Mouse (Mus musculus) spleen, adult 12 weeks (tissue): ENCODE data around the gene Dnajb12.

Source experiments
- DNase-seq: peaks from one replicate; pipeline ENCODE4 v3.0.0; 2022; ENCODE audit warnings: low spot score

Dnajb12 gene

DNA sequence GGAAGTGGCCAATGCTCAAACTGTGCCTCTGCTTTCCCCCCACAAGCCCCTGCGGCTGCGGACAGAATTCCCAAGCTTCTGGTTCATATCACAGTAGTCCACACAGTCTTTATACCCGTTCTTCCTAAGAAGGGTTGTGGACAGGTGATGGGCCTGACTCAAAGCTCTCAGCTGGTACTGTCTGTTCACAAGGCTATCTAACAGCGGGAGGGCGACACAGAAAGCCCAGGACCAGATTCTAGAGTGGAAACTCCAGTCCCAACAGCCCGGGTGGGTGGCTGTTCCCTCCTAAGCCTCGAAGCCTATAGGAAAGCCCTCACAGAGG, 41.1 kb downstream of the Dnajb12 start:
- no peak for DNase-seq

DNA sequence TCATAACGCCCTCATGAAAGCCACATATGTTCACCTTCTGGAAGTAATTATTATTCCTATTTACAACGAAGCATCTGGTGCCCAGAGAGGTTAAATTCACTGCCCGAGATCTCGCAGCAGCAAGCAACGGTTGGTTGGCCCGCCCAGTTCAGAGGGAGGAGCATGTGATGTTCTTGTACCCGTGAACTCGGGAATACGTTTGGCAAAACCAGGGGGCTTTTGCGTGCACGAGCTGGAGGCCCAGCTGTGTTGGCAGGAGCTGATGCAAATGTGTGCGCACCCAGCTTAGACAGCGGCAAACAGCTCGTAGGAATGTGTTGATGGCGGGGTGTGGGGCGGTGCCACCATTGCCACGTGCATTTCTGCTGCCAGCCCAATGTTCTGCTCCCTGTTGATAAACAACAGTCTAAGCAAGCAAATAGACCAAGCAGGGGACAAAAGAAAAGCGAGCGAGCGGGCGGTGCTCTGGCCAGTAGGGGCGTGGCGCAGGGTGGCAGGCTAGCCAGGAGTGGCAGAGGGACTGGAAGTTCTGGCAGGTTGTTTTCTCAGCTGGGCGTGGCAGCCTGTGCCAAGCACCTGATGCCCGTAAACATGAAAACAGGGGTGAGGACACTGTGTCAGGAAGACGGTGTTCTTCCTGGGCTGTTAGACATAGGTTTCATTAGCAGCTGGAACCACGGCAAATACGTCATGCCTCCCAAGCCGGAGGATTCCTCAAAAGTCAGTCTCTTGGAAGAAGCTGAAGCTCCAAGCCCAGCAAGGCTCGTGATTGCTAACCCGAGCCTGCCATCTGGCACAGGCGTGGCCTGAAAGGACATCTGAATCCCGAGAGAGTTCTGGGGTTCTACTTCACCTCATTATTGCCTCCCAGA, 41.7 kb downstream of the Dnajb12 start:
- peak; percentile 71 for DNase-seq

DNA sequence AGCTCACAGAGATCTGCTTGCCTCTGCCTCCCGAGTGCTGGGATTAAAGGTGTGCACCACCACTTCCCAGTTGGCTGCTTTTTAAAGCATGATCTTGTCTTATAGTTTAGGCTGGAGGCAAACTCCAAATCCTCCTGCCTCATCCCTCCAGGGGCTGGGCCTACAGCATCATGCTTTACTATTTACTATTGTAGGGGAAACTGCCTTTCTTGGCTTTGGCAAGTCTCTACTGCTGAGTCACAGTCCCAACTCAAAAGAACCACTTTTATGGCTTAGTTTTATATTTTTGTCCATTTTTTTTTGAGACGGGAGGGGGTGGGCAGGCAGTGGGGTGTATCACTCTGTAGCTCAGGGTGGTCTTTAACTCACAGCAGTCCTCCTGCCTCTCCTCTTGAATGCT, 44.1 kb downstream of the Dnajb12 start:
- DNase-seq = no peak

DNA sequence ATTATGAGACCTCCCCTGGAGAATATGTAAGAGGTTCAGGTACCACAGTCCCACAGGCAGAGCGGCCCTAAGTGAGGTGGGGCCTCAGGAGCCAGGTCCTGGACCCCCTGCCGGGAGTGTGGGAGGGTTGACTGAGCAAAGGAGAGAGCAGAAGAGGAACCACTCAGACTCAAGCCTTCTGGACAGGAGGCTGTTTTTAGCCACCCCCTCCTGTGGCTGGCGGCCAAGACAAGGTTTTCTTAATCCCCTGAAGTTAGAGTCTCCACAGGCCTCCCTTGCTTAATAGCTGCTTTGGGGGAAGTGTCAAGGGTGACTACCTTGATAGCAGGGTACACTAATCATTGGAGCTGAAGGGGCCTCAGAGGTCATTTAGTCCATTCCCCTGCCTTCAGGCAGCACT, 44.9 kb downstream of the Dnajb12 start:
- no peak for DNase-seq

DNA sequence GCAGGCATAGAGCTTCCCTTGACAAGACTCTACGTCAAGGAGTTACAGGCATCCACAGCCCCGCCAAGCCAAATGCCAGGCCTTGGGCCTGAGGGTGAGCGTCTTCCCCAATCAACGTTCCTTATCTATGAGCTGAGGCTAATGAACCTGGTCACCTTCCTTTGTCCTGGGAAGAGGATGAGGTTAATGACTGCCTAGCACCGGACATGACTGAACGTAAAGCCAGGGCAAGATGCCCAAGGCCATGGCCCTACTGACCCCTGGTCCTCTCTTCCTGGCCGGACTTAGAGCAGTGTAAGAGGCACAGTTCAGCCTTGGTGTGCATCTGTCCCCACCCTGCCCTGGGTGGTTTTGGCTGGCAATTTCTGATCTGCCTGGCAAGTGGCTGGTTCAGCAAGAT, 49.8 kb downstream of the Dnajb12 start:
- DNase-seq = no peak

DNA sequence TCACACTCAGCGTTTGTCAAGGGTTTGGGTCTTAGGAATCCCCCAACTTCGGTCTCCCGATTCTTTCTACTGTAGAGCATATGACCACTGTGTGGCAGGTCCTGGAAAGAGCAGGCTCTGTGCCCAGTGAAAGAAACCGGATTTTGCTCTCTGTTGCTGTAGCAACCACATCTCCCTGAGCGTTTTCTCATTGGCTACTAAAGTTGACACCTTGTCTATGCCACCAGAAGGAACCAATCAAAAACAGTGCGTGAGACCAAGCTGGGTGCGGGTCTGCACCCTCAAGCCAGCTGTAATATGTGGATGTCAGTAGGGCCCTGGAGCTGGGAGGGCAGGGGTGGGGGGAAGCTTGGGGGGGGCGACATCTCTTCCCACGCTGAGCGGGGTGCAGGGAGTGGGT, 51.6 kb downstream of the Dnajb12 start:
- DNase-seq = no peak

DNA sequence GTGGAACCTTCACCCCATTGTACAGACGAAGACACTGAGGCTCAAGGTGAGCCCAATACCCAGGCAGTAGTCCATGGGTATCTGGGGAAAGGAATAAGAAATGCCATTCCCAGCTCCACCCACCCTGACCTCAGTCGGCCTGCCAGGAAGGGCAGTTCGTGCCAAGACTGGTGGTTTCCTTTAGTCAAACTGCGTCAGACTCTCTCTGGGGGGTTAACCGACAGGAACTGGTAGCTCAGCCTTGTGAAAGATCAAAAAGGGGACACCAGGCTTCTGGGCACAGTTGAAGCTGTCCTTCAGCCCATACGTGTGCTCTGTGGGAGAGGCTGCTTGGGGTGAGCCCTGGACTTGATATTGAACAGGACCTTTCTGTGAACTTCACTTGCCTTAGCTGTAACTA, 53.2 kb downstream of the Dnajb12 start:
- no peak for DNase-seq

DNA sequence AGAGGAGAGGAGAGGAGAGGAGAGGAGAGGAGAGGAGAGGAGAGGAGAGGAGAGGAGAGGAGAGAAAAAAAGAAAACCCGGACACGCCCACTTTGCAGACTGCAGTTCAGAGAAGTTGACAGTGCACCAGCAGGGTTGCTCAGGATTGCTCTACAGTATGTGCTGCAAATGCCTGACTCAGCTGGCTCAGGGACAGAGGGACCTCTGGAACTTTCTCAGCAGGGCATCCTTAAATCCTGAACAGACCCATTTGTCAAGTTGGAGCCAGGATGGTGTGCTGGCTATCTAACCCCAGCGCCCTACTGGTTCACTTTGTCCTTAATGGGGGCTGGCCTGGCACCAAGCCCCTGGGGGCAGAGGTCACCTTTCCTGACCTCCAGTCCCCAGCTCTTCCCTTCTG, 54.7 kb downstream of the Dnajb12 start:
- DNase-seq = no peak

DNA sequence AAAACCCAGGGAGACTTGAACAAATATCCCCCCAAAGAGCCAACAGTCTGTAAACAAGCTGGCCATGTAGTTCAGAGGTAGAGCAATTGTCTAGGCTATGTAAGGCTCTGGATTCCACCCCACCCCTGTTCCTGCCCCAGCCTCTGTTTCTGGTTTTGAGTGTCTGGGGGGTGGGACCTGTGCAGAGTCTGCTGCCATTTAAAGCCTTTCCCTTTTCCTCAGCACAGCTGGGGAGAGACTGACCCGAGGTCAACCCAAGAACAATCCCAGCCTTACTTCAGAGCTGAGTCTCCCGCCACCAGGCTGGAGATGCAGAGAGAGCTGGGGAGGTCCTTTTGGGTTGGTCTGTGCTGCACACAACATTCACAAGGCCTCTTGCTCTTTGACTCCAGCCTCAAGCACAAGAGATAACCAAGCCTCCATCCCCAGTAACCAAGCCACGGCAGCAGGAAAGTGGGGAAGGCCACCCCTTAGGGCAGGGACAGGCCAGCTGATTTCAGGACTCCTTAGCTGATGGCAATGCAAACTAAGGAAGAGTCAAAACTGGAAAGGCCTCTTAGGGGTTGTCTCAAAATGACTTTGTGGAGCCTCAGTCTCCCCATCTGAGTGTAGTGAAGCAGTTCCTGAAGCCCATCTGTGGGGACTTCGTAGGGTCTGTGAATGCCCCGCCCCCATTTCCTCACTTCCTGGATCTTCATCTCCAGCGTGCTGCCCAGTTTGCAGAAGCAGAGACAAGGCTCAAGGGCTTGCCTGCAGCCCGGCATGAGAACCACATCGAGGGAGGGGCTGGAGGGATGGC, 56.9 kb downstream of the Dnajb12 start:
- no peak for DNase-seq

DNA sequence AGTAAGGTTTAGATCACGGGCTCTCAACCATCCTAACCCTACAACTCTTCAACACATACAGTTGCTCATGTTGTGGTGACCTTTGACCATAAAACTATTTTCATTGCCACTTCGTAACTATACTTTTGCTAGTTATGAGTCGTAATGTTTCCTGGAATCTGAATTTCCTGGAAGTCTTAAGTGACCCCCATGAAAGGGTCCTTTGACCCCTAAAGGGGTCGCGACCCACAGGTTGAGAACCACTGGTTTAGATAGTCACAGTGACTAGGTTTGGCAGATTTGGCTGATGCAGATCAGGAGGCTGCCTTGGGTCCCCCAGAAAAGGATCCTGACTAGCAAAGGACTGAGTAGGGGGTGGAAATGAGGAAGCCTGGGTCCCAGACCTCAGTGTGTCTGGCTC, 59.3 kb downstream of the Dnajb12 start:
- DNase-seq = no peak

DNA sequence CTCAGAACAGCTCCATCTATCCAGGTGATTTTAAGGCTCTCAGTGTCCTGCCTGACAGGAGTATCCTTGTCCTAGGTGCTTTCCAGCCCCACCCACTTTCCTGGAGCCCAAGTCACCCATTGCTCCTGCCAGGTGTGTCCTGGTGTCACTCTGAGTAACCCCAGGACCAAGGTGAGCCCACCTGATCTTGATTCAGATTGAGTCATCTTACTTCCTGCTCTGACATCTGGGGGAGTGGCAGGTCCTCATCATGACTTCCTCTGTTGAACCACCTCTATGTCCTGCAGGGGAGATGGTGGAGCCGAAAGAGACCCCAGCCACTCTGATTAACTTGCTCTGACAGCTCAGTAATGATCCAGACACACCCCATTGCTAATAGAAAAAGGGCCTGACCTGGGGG, 59.7 kb downstream of the Dnajb12 start:
- no peak for DNase-seq

DNA sequence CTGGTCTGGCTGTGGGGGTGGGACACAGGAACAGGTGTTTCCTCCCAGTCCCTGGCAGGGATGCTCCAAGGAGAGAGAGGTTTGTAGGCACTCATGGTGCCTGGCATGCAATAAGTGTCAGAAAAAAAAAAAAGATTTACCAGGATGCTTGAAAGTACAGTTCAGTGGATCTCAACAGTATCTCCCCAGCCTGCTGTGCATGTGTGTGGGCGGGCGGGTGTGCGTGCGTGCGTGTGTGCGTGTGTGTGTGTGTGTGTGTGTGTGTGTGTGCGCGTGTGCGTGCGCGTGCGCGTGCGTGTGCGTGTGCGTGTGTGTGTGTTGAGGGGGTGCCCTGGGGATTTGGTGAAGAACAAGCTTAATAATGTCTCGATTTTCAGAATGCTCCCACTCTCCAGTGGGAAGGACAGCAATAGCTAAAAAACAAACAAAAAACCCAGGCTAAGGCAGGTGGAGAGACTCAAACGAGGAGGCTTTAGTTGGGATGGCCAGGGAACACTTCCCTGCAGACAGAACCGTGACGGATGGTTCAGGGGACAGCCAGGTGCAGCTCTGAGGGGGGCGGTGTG, 63.0 kb downstream of the Dnajb12 start:
- no peak for DNase-seq

DNA sequence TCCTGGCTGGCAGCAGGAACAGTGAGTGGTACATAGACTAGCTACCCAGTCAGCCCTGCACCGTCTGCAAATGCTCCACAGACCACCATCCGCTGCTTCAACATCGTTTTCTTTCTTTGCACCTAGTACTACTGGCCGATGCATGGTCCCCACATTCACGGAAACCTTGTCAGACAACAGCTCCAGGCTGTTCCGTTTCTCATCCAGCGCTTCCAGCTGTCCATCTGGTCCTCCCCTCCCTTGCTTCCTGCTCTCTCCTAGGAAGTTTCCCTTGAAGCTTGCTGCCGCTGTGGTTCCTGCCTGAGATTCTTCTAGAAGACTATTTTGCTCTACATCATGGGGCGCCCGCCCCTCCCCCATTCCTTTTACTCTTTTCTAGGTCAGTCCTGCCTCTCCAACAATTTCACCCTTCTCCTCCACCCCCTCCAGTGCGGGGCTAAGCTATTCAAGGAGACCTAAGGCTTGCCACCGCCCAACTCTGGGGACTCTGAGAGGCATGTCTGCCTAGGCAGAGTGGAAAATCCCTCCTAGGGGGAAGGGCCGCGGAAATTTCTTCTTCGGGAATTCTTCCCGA, 63.6 kb downstream of the Dnajb12 start:
- peak; percentile 25 for DNase-seq

DNA sequence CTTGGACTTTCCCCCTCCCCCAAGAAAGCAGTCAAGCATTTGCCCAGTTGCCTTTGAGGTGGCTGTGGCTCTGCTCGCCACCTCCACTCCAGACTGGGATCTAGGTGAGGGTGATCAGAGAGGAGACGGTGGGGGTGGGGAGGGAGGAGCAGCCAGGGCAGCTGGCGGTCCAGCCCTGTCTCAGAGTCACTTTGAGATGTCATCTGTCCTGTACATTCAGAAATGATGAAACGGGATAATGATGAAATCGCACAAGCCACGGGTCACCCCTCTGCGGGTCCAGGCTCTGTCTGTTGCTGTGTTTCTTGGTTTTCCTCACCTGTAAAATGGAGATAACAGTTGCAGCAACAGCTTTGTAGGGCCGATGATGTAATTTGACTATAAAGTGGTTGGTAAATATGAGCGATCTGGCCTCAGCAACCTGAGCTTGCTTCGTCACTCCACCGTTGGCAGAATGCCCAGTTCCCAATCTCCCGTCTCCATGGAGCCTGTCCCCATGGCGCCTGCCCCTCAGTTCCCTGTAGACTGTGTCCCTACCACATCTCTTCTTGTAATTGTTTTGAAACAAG, 64.1 kb downstream of the Dnajb12 start:
- DNase-seq = peak; percentile 82

DNA sequence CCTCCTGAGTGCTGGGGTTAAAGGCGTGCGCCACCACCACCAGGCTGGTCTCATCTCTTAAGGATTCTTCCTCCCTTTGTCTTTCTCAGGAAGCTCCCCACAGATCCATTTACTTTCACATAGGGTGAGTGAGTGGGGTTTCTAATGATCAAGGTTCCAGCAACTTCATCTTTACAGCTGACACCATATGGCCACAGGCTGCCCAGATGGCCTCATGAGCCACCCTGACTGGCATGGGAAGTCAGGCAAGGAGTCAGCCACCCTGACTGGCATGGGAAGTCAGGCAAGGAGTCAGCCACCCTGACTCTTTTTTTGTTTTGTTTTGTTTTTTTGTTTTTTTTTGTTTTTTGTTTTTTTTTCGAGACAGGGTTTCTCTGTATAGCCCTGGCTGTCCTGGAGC, 66.1 kb downstream of the Dnajb12 start:
- no peak for DNase-seq

DNA sequence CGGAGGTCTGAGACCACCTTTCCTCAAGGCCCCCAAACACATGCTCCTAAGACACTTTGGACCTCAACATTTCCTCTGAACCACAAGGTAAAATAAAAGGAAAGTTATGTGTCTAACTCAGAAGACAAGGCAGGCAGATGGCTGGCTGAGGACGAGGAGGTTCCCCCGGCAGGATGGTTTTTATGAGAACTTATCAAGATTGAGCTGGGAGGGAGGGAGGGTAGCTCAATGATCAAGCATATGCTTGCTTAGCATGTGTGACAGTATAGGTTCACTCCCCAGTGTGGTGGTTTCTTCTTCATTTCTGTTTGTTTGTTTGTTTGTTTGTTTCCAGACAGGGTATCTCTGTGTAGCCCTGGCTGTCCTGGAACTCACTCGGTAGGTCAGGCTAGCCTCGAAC, 67.0 kb downstream of the Dnajb12 start:
- DNase-seq = no peak

DNA sequence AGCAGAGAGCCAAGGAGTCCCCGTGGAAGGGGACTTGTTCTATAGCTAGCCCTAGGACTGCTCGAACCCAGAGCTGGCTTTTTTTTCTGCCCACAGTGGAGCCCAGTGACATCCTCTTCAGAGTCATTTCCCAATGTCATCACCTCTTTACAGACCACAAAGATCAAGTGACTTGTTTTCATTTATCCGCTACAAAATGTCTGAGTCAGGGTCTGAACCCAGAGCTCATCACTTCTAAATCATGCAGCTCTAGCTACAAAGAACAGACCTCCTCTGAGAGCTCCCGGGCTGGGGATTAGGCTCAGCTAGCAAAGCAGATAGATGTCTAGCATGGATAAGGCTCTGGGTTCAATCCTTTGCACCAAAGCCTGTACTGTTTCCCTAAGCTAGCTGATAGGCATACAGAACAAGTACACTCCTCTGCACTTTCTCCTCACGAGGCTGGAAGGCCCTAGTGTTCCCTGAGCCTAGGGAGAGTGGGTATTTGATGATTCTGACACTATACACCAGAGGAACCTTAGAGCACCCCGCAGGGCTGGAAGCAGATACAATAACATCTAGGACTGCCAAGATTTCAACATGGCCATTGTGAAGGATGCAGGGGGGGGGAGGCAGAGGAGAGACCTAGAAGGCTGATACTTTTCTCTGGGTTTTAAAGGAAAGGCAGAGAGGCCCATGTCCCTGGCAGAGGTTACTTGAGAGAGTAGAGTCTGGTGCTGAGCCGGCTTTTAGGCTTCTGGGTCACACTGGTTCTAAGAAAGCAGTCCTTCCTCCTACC, 68.1 kb downstream of the Dnajb12 start:
- no peak for DNase-seq

DNA sequence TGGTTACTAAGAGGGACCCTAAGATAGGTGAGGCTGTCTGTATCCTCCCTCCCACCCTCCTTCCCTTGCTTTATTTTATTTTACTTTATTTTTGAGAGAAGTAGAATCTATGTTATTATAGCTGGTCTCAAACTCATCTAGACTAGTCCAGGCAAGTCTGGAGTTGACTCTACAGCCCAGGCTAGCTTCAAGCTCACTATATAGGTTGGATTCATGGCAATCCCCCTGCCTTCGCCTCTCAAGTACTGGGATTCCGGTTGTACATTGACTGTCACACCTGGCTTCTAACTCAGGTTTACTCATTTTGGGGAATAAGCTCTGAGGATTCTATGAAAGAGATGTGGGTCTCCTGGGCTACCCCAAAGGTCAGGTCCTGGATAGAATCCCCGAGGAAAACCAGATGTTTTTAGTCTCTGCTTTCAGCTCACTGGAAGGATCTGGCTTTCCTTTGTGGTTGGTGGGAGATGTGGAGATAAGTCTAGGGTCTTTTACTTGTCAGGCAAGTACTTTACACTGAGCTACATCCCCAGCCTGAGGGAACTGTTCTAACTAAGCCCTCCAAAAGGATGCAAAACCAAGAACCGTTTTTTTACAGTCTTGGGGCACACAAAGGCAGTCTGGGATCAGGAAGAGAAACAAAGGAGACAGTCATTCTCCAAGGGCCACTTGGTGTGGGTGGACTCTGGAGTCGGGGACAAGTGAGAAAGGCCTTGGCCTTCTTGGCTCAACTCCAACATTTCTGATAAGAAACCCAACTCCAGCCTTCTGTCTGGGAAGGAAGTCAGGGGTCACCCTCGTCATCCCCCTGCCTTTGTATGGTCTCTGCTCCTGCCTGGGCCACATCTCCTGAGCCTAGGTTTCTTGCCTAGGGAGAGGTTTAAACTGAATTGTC, 69.3 kb downstream of the Dnajb12 start:
- no peak for DNase-seq
